Mouse (Mus musculus): ENCODE data around the gene Kif3a.
A peak's percentile ranks its signal among the peaks of the same experiment; 100 is the strongest.

The Kif3a gene

GRCm38 (mm10) chr11:53616748-53617558, 49.8 kb downstream of the Kif3a start:
- peak; percentile 26 for DNase-seq (ENCODE audit: low read depth, low spot score)

- no peak for DNase-seq (ENCODE audit: low read depth, low spot score)
These were observed 50.5 kb downstream of the Kif3a start for GRCm38 (mm10) chr11:53617562-53618109.

DNA sequence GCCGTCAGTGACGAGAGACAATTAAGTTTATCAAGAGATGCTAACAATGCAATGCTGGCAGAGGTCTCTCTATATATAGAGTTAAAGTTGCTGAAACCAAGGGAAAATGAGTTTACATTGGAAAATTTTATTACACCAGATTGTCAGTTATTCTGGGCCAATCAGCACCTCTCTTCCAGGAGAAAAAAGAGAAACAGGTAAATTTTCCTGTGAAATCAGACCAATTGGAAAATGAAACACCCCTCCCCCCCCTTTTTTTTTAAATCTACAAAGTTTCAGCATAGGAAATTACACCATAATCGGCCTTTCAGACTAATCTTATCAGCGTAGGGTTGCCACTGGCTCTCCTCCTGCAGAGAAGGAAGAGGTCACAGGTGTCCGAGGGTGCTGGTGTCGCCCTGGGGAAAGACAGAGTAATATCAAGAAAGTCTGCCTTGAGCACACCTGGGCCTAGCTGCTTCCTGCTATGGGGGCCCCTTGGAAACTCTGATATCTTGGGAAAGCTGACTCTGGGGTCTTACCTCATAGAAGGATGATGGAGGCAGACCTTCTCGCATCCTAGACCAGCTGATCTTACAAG, 51.5 kb downstream of the Kif3a start, which contains the start of gene Il4:
Il4 (minus strand) TSS at position 51 of the 580 bp plus-strand sequence.
- DNase-seq (ENCODE audit: low read depth, low spot score): no peak

GRCm38 (mm10) chr11:53619428-53619827, 52.2 kb downstream of the Kif3a start:
- DNase-seq (ENCODE audit: low read depth, low spot score): no peak

GRCm38 (mm10) chr11:53620094-53620493, 52.9 kb downstream of the Kif3a start:
- DNase-seq (ENCODE audit: low read depth, low spot score): no peak

GRCm38 (mm10) chr11:53621582-53622439, 54.6 kb downstream of the Kif3a start:
- no peak for DNase-seq (ENCODE audit: low read depth, low spot score)

- no peak for DNase-seq (ENCODE audit: low read depth, low spot score)
These were observed 55.2 kb downstream of the Kif3a start for GRCm38 (mm10) chr11:53622440-53622806.

DNA sequence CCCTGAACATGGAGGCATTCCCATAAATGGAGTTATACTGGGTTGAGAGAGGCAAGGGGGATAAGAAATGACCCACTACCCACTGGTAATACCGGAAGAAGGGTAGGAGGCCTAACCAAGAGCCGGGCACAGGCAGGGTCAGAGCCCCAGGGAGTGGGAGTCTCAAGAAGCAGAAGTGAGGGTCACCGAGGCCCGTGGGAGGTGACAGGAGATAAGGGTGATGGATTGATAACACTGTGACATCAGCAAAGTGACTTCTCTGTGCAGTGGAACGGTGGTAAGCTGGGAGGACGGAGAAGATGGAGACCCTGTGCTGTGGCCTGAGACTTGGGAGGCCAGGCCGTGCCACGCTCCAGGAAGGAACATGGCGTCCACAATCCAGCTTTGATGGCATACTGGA, 56.4 kb downstream of the Kif3a start:
- DNase-seq (ENCODE audit: low read depth, low spot score): no peak

- no peak for DNase-seq (ENCODE audit: low read depth, low spot score)
These were observed 56.9 kb downstream of the Kif3a start for GRCm38 (mm10) chr11:53624124-53624523.

DNA sequence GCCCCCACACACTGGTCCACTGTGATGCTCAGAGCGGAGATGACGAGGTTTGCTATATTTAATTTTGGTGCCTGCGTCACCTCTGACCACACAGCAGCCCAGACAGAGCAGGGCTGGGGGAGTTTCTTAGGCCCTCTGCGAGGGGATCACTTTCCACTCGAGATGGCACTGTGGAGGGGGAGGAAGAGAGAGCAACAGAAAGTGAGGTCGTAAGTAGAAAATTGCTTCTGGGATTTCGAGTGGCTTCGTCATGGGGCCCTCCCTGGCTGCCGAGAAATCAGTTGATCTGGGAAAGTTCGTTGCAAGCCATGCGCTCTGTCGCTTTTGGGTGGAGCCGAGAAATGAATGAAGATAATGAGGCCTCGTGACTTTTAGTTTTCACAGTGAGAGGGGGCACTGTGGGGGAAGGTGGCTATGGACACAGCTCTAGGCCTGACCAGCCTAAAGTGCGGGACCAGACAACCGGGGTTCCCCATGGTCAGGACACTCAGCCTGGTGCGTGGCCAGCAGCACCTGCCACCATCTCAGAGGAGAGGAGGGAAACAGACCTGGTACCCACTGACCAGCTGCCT, 59.7 kb downstream of the Kif3a start:
- DNase-seq (ENCODE audit: low read depth, low spot score): no peak

DNA sequence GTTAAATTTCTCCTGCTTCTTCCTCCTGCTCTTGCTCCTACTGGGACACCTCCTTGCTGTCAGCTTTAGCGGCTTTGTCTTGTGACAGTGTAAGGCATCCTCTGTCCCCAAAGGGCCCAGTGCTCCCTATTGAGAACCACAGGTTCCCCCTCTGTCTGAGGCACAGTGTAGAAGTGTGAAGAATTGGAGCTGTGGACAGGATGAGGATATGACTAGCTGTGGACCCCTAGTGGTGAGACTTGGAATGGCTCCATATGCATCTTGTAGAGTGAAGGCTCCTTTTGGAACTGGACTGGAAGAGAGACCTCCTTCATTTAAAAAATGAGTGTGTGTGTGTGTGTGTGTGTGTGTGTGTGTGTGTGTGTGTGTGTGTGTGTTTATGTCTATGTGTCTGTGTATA, 60.7 kb downstream of the Kif3a start:
- peak; percentile 58 for DNase-seq (ENCODE audit: low read depth, low spot score)

DNA sequence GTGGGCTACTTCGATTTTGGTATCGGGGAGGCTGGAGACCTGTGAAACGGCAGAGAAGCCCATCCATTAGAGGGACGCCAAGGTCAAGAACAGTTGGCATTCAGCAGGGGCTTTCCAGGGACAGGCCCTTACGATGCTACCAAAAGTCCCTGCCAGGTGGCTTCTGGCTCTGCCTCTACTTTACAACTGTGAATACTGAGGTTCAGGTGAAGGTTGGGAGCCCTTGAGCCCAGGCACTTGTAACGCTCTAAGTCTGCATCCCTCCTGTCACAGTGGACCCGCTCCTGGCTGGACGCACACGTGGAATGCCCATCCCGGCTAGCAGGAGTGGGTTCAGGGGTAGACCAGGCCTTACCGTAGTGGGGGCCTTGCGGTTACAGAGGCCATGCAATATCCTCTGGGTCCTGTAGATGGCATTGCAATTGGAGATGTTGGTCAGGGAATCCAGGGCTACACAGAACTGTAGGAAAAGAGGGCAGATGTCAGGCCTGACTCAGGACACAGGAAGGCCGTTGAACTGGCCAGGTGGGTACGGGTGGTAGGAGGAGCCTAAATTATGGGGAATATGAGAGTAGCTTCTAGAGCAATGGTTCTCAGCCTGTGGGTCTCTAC, 65.0 kb downstream of the Kif3a start:
- DNase-seq (ENCODE audit: low read depth, low spot score): no peak

GRCm38 (mm10) chr11:53633644-53634043, 66.5 kb downstream of the Kif3a start:
- no peak for DNase-seq (ENCODE audit: low read depth, low spot score)

- no peak for DNase-seq (ENCODE audit: low read depth, low spot score)
These were observed 67.4 kb downstream of the Kif3a start, which contains the start of gene Il13 for GRCm38 (mm10) chr11:53634556-53634955. TSS of gene Il13 (minus strand) at chr11:53634702.

- no peak for DNase-seq (ENCODE audit: low read depth, low spot score)
These were observed 68.5 kb downstream of the Kif3a start for GRCm38 (mm10) chr11:53635590-53636182.

- no peak for DNase-seq (ENCODE audit: low read depth, low spot score)
These were observed 69.0 kb downstream of the Kif3a start for GRCm38 (mm10) chr11:53636183-53636646.

- no peak for DNase-seq (ENCODE audit: low read depth, low spot score)
These were observed 70.0 kb downstream of the Kif3a start for GRCm38 (mm10) chr11:53637046-53637802.

DNA sequence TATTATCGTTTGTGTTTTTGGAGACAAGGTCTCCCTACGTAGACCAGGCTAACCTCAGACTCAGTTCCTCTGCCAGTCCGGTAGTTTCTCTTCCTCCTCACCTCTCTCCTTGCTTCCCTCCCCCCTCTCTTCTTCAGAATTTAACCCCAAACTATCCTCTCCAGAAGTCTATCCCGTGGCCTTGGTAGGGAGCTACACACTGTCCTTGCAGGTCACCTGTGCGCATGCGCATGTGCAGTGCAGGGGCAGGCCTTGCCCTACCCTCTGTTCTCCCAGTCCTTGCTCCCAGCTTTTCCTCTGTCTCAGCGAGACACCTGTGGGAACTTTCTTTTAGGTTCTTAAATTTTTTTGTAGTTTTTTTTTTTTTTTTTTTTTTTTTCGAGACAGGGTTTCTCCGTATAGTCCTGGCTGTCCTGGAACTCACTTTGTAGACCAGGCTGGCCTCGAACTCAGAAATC, 70.7 kb downstream of the Kif3a start:
- no peak for DNase-seq (ENCODE audit: low read depth, low spot score)

DNA sequence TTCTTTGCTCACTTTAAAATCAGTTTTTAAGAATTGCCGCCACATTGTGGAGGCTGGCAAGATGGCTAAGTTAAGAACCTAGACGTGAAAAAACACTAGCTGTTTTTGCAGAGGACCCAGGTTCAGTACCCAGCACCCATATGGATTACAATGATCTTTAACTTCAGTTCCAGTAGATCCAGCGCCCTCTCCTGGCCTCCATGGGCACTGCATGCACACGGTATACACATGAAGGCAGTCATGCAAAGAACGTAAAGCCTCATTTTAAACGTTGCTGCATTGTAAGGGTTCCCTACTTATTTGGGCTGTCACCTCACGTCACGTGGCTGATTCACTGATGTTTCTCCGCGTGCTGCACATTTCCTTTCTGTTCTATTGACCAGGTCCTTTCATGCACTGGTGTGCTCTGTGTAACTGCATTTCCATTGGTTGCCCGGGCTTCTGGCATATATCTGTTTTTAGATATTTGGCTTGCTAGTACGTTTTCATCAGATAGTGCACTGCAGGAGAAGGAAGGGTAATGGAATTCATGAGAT, 75.6 kb downstream of the Kif3a start:
- DNase-seq (ENCODE audit: low read depth, low spot score): no peak
